In the genomic region with DNA sequence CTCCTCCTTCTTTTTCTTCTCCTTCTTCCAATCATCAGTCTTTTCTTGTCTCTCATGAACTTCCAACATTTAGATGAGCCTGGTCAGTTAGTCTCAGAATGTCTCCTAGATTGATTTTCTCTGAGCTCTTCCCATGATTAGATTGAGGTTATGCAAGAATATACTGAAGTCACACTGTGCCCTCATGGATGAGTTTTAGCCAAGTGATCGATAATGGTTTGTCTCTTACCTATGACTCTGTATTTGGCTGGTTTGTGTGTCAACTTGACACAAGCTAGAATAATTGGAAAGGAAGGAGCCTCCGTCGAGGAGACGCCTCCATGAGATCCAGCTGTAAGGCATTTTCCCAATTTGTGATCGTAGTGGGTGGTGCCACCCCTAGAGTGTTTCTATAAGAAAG, we compare ENCODE assay signal across 40 mouse cellular contexts. TPM values are rescaled to one million over a fixed set of nuclear protein-coding genes. Genes with fewer than 3 reads are reported as not detected.
"Had no signal": no experiment of that assay in that cellular context is flagged by ENCODE, and none has a peak within 500 bp of the region (broad histone marks: within the 10 kb centered on the region; RNA-seq: fewer than 3 reads in every experiment).

No protein-coding gene starts in this region.

- H3K4me3 ChIP-seq: embryonic facial prominence, embryonic 10.5 days; embryonic facial prominence, embryonic 12.5 days; embryonic facial prominence, embryonic 13.5 days; embryonic facial prominence, embryonic 15.5 days; erythroblast, embryonic 14.5 days; forebrain, embryonic 10.5 days; forebrain, embryonic 12.5 days; forebrain, embryonic 13.5 days; forebrain, embryonic 15.5 days; gastrocnemius, adult 2 months; heart, adult 2 months had no signal

- H3K27me3 ChIP-seq: embryonic facial prominence, embryonic 12.5 days; embryonic facial prominence, embryonic 13.5 days; embryonic facial prominence, embryonic 15.5 days; forebrain, embryonic 12.5 days; forebrain, embryonic 13.5 days; forebrain, embryonic 15.5 days had no signal

- H3K27ac ChIP-seq: embryonic facial prominence, embryonic 10.5 days; embryonic facial prominence, embryonic 12.5 days; embryonic facial prominence, embryonic 13.5 days; embryonic facial prominence, embryonic 15.5 days; forebrain, embryonic 10.5 days; forebrain, embryonic 12.5 days; forebrain, embryonic 13.5 days; forebrain, embryonic 15.5 days; gastrocnemius, adult 2 months; heart, adult 2 months had no signal

- H3K36me3 ChIP-seq: embryonic facial prominence, embryonic 10.5 days; embryonic facial prominence, embryonic 12.5 days; embryonic facial prominence, embryonic 13.5 days; embryonic facial prominence, embryonic 15.5 days; forebrain, embryonic 10.5 days; forebrain, embryonic 12.5 days; forebrain, embryonic 15.5 days had no signal

- H3K4me1 ChIP-seq: embryonic facial prominence, embryonic 10.5 days; embryonic facial prominence, embryonic 12.5 days; embryonic facial prominence, embryonic 13.5 days; embryonic facial prominence, embryonic 15.5 days; forebrain, embryonic 10.5 days; forebrain, embryonic 12.5 days; forebrain, embryonic 13.5 days; forebrain, embryonic 15.5 days had no signal

- H3K9ac ChIP-seq: embryonic facial prominence, embryonic 12.5 days; embryonic facial prominence, embryonic 13.5 days; embryonic facial prominence, embryonic 15.5 days; forebrain, embryonic 12.5 days; forebrain, embryonic 13.5 days; forebrain, embryonic 15.5 days; forebrain, postnatal 0 days had no signal

- DNase-seq: cerebellum, adult 8-10 months; cerebellum, adult 9-10 months; cerebellum, adult 9-11 months; cerebellum, postnatal 10 days; cerebellum, postnatal 14 days; cerebellum, postnatal 25 days; cerebellum, postnatal 36 days; embryo, embryonic 11 days; forebrain, postnatal 0 days; gastrocnemius, adult 2 months; gastrocnemius, postnatal 10 days; gastrocnemius, postnatal 14 days; gastrocnemius, postnatal 25 days; gastrocnemius, postnatal 36 days; heart, adult 11 months; heart, adult 18-20 months; heart, adult 2 months had no signal

RNA-seq across cellular contexts. Expression of a gene that starts 1.9 kb away (rescaled TPM):
- total RNA-seq: common myeloid progenitor, adult 5-6 weeks; forebrain, postnatal 0 days; gastrocnemius, adult 18-20 months; gastrocnemius, adult 2 months; gastrocnemius, adult 8-10 months; gastrocnemius, postnatal 10 days; gastrocnemius, postnatal 14 days; gastrocnemius, postnatal 25 days; gastrocnemius, postnatal 36 days; gastrocnemius, postnatal 4 days; granulocyte monocyte progenitor cell, adult 5-6 weeks; heart, adult 18-20 months; heart, adult 2 months; heart, adult 8-10 months had no signal
- polyA plus RNA-seq: cortical plate, adult 2 months; embryonic facial prominence, embryonic 10.5 days; embryonic facial prominence, embryonic 11.5 days; embryonic facial prominence, embryonic 12.5 days; embryonic facial prominence, embryonic 13.5 days; embryonic facial prominence, embryonic 15.5 days; erythroblast, embryonic 14.5 days; forebrain, embryonic 10.5 days; forebrain, embryonic 11.5 days; forebrain, embryonic 12.5 days; forebrain, embryonic 13.5 days; forebrain, embryonic 14.5 days; forebrain, embryonic 15.5 days; forebrain, embryonic 16.5 days; frontal cortex, adult 2 months; heart, adult 2 months had no signal

RNA-seq across cellular contexts. Expression of a gene that starts 32.4 kb away (rescaled TPM):
- total RNA-seq: common myeloid progenitor, adult 5-6 weeks; forebrain, postnatal 0 days; gastrocnemius, adult 18-20 months; gastrocnemius, adult 2 months; gastrocnemius, adult 8-10 months; gastrocnemius, postnatal 10 days; gastrocnemius, postnatal 14 days; gastrocnemius, postnatal 25 days; gastrocnemius, postnatal 36 days; gastrocnemius, postnatal 4 days; granulocyte monocyte progenitor cell, adult 5-6 weeks; heart, adult 18-20 months; heart, adult 2 months; heart, adult 8-10 months had no signal
- polyA plus RNA-seq: cortical plate, adult 2 months; embryonic facial prominence, embryonic 10.5 days; embryonic facial prominence, embryonic 11.5 days; embryonic facial prominence, embryonic 12.5 days; embryonic facial prominence, embryonic 13.5 days; embryonic facial prominence, embryonic 14.5 days; embryonic facial prominence, embryonic 15.5 days; erythroblast, embryonic 14.5 days; forebrain, embryonic 10.5 days; forebrain, embryonic 11.5 days; forebrain, embryonic 12.5 days; forebrain, embryonic 13.5 days; forebrain, embryonic 14.5 days; forebrain, embryonic 15.5 days; forebrain, embryonic 16.5 days; forebrain, postnatal 0 days; frontal cortex, adult 2 months; gonadal fat pad, adult 2 months; heart, adult 2 months had no signal

RNA-seq across cellular contexts. Expression of a gene that starts 57.6 kb away (rescaled TPM):
- total RNA-seq: common myeloid progenitor, adult 5-6 weeks; forebrain, postnatal 0 days; gastrocnemius, adult 18-20 months; gastrocnemius, adult 2 months; gastrocnemius, adult 8-10 months; gastrocnemius, postnatal 10 days; gastrocnemius, postnatal 14 days; gastrocnemius, postnatal 25 days; gastrocnemius, postnatal 36 days; gastrocnemius, postnatal 4 days; granulocyte monocyte progenitor cell, adult 5-6 weeks; heart, adult 18-20 months; heart, adult 2 months; heart, adult 8-10 months had no signal
- polyA plus RNA-seq: cortical plate, adult 2 months; embryonic facial prominence, embryonic 10.5 days; embryonic facial prominence, embryonic 11.5 days; embryonic facial prominence, embryonic 12.5 days; embryonic facial prominence, embryonic 13.5 days; embryonic facial prominence, embryonic 14.5 days; embryonic facial prominence, embryonic 15.5 days; erythroblast, embryonic 14.5 days; forebrain, embryonic 10.5 days; forebrain, embryonic 11.5 days; forebrain, embryonic 12.5 days; forebrain, embryonic 13.5 days; forebrain, embryonic 14.5 days; forebrain, embryonic 15.5 days; forebrain, embryonic 16.5 days; forebrain, postnatal 0 days; frontal cortex, adult 2 months; gonadal fat pad, adult 2 months; heart, adult 2 months had no signal
